Mouse (Mus musculus) ES-E14 (cell line): Measurements from ENCODE around the gene Ccdc84. TPM values are rescaled to one million over a fixed set of nuclear protein-coding genes. Genes with fewer than 3 reads are reported as not detected.

Source experiments
- DNase-seq: peaks from one replicate; pipeline ENCODE4 v3.0.0-alpha.2; 2013; ENCODE audit warnings: low read depth, low spot score
- H3K27ac ChIP-seq: 2 replicates; pipeline ENCODE4 v1.5.1; 2012; ENCODE audit warnings: low read depth, mild to moderate bottlenecking, low read length, moderate library complexity, mixed read lengths; ENCODE audit not compliant: poor library complexity, insufficient read depth, severe bottlenecking
- H3K36me3 ChIP-seq: 2 replicates; pipeline ENCODE4 v1.6.1; 2012; ENCODE audit warnings: mild to moderate bottlenecking, low read length, moderate library complexity, mixed read lengths; ENCODE audit not compliant: control insufficient read depth, poor library complexity, insufficient read depth, severe bottlenecking
- H3K4me1 ChIP-seq, 2 experiments: fragments of 150-350 bp in 1 of 2; sonication (generic) in 1 of 2; 2 replicates each; pipeline ENCODE4 v1.6.1; 2012; ENCODE audit warnings: low read length in 2 of 2, mild to moderate bottlenecking in 1 of 2, mixed read lengths in 1 of 2; ENCODE audit not compliant: control insufficient read depth in 2 of 2, insufficient read depth in 2 of 2, poor library complexity in 1 of 2
- H3K4me3 ChIP-seq, 2 experiments: fragments of 150-350 bp in 1 of 2; sonication (generic) in 1 of 2; 2 replicates each; pipeline ENCODE4 v1.5.1; 2012; ENCODE audit warnings: low read length in 2 of 2, low read depth in 1 of 2, mild to moderate bottlenecking in 1 of 2, mixed read lengths in 1 of 2; ENCODE audit not compliant: insufficient read depth in 1 of 2, poor library complexity in 1 of 2, severe bottlenecking in 1 of 2
- H3K9ac ChIP-seq: 2 replicates; pipeline ENCODE4 v1.6.1; 2012; ENCODE audit warnings: low read depth, mild to moderate bottlenecking, low read length, mixed read lengths; ENCODE audit not compliant: poor library complexity, insufficient read depth, severe bottlenecking
- H3K9me3 ChIP-seq: fragments of 150-350 bp; sonication (generic); 2 replicates; pipeline ENCODE4 v1.6.1; 2012; ENCODE audit warnings: low read depth, mild to moderate bottlenecking, low read length; ENCODE audit not compliant: control insufficient read depth, insufficient read depth
- CHD2 ChIP-seq: IDR thresholded peaks from 2 replicates; pipeline ENCODE4 v1.6.1; 2014; ENCODE audit warnings: mild to moderate bottlenecking, low read depth, low read length, inconsistent platforms
- HCFC1 ChIP-seq: IDR thresholded peaks from 2 replicates; pipeline ENCODE4 v1.6.1; 2012; ENCODE audit warnings: low read length, inconsistent platforms, borderline replicate concordance; ENCODE audit not compliant: insufficient read depth
- MAFK ChIP-seq: IDR thresholded peaks from 2 replicates; pipeline ENCODE4 v1.6.1; 2014; ENCODE audit warnings: mild to moderate bottlenecking, low read depth, low read length, inconsistent platforms; ENCODE audit not compliant: insufficient read depth
- ZC3H11A ChIP-seq: IDR thresholded peaks from 2 replicates; pipeline ENCODE4 v1.6.1; 2012; ENCODE audit warnings: low read depth, mild to moderate bottlenecking, inconsistent platforms, low read length, borderline replicate concordance
- ZNF384 ChIP-seq: IDR thresholded peaks from 2 replicates; pipeline ENCODE4 v1.6.1; 2012; ENCODE audit warnings: low read depth, low read length, inconsistent platforms
- in situ Hi-C, 2 experiments: fragments of 600-800 bp; cut with MboI; formaldehyde crosslinking; loops; one replicate each; pipeline ENCODE4 v1.15.1; 2025; ENCODE audit warnings: low sequenced_read_pairs in 2 of 2, inconsistent platforms in 1 of 2; ENCODE audit not compliant: unreplicated experiment in 2 of 2
- total RNA-seq: library from RNA; depleted of rRNA; stranded (reverse); fragments of 300-350 nt; gene quantifications from 2 replicates; pipeline ENCODE4 v1.2.3, GENCODE M21; 2012

Ccdc84 gene
- total RNA-seq, 1 experiment, result 38.3 TPM

DNA sequence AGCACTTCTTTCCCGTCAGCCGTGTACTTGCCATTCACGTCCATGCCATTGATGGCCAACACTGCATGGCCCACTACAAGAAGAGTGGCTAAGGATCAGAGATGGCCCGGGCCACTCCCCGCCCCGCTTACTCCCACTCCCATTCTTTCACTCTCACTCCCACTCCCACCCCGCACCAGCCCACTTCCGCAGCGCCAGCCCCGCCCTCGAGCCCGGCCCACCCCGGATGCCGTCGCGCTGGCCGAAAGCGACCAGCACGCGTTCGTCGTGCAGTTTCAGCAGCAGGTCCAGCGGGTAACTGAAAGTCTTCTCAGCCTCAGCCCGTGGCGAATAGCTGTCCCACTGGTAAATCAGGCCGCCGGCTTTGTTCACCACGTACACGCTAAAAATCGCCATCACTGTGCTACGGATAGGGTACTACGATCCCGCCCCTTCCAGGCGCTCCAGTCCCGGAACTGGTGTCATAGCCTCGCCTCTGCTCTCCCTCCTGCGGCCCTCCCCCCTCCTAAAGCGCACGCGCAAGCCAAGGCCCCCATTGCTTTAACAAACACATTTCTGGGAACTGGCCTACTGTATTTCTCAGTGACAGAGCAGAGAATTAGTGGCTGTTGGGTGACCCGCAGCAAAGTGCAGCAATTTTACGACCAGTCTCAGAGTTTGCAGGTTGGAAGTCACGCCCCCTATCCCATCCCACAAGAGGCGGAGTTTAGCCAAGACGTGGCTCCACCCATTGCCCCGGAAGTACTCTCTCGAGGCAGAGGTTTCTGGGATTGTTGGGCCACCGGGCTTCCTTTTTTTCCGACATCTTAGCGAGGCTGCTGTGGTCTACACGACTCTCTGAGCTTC lies 11.2 kb downstream of the Ccdc84 start, which contains the start of the genes Rps25 and Trappc4:
Gene Rps25, plus strand, starts transcription at position 234 of the 846 bp plus-strand sequence.
Gene Trappc4, minus strand, starts transcription at position 695 of the 846 bp plus-strand sequence.
- Histone ChIP-seq H3K27ac (peak within 1 kb of the TSS; percentile 92), H3K36me3 (peaks cover 37% of the 10 kb centered on the region), H3K4me3 (peak within 1 kb of the TSS; percentile 84 to 95), H3K9me3 (no peaks in the 10 kb centered on the region), H3K9ac (peak within 1 kb of the TSS; percentile 98), H3K4me1 (peaks cover 0 to 3% of the 10 kb centered on the region in 2 experiments; a peak in 2 of 4 replicates)
- peak; percentile 93 for DNase-seq
- TF ChIP-seq HCFC1 (peak; percentile 56; the same call in 1 of the 2 replicates), CHD2 (peak; percentile 57; the same call in 1 of the 2 replicates), MAFK (no peak)
- in situ Hi-C loops, result no loop called here

- no peaks in the 10 kb centered on the region for H3K9me3 ChIP-seq
- no peak for TF ChIP-seq ZNF384
- no peak for TF ChIP-seq MAFK
- no peak for TF ChIP-seq HCFC1
- no peak for TF ChIP-seq CHD2
- TF ChIP-seq ZC3H11A, result no peak
- no peak overlapping the region for H3K4me3 ChIP-seq
- DNase-seq, result no peak
- H3K4me1 ChIP-seq, result peaks cover 0 to 3% of the 10 kb centered on the region in 2 experiments; a peak in 1 of 4 replicates
- H3K36me3 ChIP-seq, result peaks cover 26% of the 10 kb centered on the region
- no peak overlapping the region for H3K27ac ChIP-seq
- in situ Hi-C loops, result no loop called here
- H3K9ac ChIP-seq, result no peak overlapping the region
Observed at GRCm38 (mm10) chr9:44405011-44405410, 13.4 kb downstream of the Ccdc84 start.

DNA sequence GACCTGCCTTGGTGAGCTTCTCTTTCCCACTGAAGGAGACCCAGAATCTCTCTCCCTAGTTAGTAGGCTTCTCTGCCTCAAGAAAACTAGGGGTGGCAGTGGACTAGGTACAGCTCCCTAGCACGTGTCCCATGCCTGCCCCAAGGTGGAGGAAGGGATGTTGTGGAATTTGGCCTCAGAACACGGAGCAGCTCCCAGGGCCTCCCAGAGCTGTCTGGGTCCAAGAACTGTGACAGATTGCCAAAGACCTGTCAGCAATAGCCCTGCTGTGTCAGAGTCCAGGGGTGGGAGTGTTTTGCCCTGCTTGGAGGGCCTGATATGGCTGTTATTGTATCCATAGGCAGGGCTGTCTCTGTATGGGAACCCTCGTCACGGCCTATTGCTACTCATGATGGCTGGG lies 17.3 kb downstream of the Ccdc84 start:
- DNase-seq, result no peak
- H3K9ac ChIP-seq, result no peak overlapping the region
- no peak overlapping the region for H3K4me3 ChIP-seq
- no peaks in the 10 kb centered on the region for H3K9me3 ChIP-seq
- in situ Hi-C loops, result no loop called here
- TF ChIP-seq ZNF384, result no peak
- no peak for TF ChIP-seq ZC3H11A
- TF ChIP-seq MAFK, result no peak
- no peak for TF ChIP-seq HCFC1
- TF ChIP-seq CHD2, result no peak
- H3K27ac ChIP-seq, result no peak overlapping the region
- peaks cover 14% of the 10 kb centered on the region for H3K36me3 ChIP-seq
- peaks cover 3 to 6% of the 10 kb centered on the region in 2 experiments; a peak in 3 of 4 replicates for H3K4me1 ChIP-seq

GRCm38 (mm10) chr9:44399795-44400114 lies 18.6 kb downstream of the Ccdc84 start:
- in situ Hi-C loops, result no loop called here
- Histone ChIP-seq H3K4me3 (no peak overlapping the region), H3K9me3 (no peaks in the 10 kb centered on the region), H3K27ac (no peak overlapping the region), H3K36me3 (peaks cover 11% of the 10 kb centered on the region), H3K9ac (no peak overlapping the region), H3K4me1 (peaks cover 0 to 6% of the 10 kb centered on the region in 2 experiments; a peak in 3 of 4 replicates)
- no peak for DNase-seq
- TF ChIP-seq HCFC1, result no peak
- no peak for TF ChIP-seq ZNF384
- no peak for TF ChIP-seq CHD2
- no peak for TF ChIP-seq MAFK
